12 mouse cellular contexts compared by ENCODE assay signal in genomic region chr4:133007513-133008380, GRCm38 (mm10). TPM values are rescaled to one million over a fixed set of nuclear protein-coding genes. Genes with fewer than 3 reads are reported as not detected.
DNase-seq lines count a peak whose midpoint lies in the region; ATAC-seq and TF ChIP-seq lines count a peak whose summit lies in the region.
"Had no signal": no experiment of that assay in that cellular context is flagged by ENCODE, and none has a peak within 500 bp of the region (broad histone marks: within the 10 kb centered on the region; RNA-seq: fewer than 3 reads in every experiment).

No protein-coding gene starts in this region.

- H3K27ac ChIP-seq in forebrain, embryonic 12.5 days: no peak overlapping the region
- no peak overlapping the region for H3K27ac ChIP-seq in forebrain, embryonic 16.5 days (ENCODE audit: low read length)
- no peak overlapping the region for H3K27ac ChIP-seq in stomach, embryonic 16.5 days (ENCODE audit: low read length)
- no peak overlapping the region for H3K27ac ChIP-seq in stomach, postnatal 0 days (replicated peaks)
- H3K27ac ChIP-seq in limb, embryonic 11.5 days (replicated peaks; ENCODE audit: low read depth, low read length): peak overlapping the region; percentile 30; the same call in 1 of the 2 replicates
- H3K27ac ChIP-seq: hindbrain, embryonic 15.5 days; neural tube, embryonic 13.5 days had no signal

- TF ChIP-seq EP300 in stomach, postnatal 0 days (optimal IDR thresholded peaks at IDR 0.05): no peak

- H3K4me1 ChIP-seq in forebrain, embryonic 12.5 days: peaks cover 27% of the 10 kb centered on the region
- peaks cover 18% of the 10 kb centered on the region for H3K4me1 ChIP-seq in forebrain, embryonic 16.5 days (replicated peaks; ENCODE audit: control insufficient read depth, insufficient read depth, low read length)
- peaks cover 8% of the 10 kb centered on the region for H3K4me1 ChIP-seq in stomach, embryonic 16.5 days (ENCODE audit: control insufficient read depth, insufficient read depth, low read length)
- 0 out of 2 replicates have a peak, but pooled peaks cover 6% of the 10 kb centered on the region for H3K4me1 ChIP-seq in stomach, postnatal 0 days (replicated peaks; ENCODE audit: control insufficient read depth, insufficient read depth)
- peaks cover 24% of the 10 kb centered on the region for H3K4me1 ChIP-seq in limb, embryonic 11.5 days (ENCODE audit: control insufficient read depth, insufficient read depth, low read length)

- no peak overlapping the region for H3K4me2 ChIP-seq in forebrain, embryonic 12.5 days
- no peak overlapping the region for H3K4me2 ChIP-seq in forebrain, embryonic 16.5 days (ENCODE audit: low read length)
- no peak overlapping the region for H3K4me2 ChIP-seq in stomach, embryonic 16.5 days (ENCODE audit: low read depth, low read length)
- H3K4me2 ChIP-seq in stomach, postnatal 0 days (replicated peaks; ENCODE audit: low read depth): no peak overlapping the region
- peak overlapping the region; percentile 23; the same call in 1 of the 2 replicates for H3K4me2 ChIP-seq in limb, embryonic 11.5 days (ENCODE audit: low read depth, severe bottlenecking)
- H3K4me2 ChIP-seq: hindbrain, embryonic 15.5 days; neural tube, embryonic 13.5 days had no signal

- H3K36me3 ChIP-seq in forebrain, embryonic 12.5 days (replicated peaks): no peaks in the 10 kb centered on the region
- no peaks in the 10 kb centered on the region for H3K36me3 ChIP-seq in forebrain, embryonic 16.5 days (ENCODE audit: control insufficient read depth, insufficient read depth)
- no peaks in the 10 kb centered on the region for H3K36me3 ChIP-seq in stomach, embryonic 16.5 days (ENCODE audit: control insufficient read depth, insufficient read depth, low read length)
- no peaks in the 10 kb centered on the region for H3K36me3 ChIP-seq in stomach, postnatal 0 days (ENCODE audit: control insufficient read depth, insufficient read depth, low read length)
- H3K36me3 ChIP-seq in limb, embryonic 11.5 days (ENCODE audit: control insufficient read depth, insufficient read depth, low read length): no peaks in the 10 kb centered on the region
- H3K36me3 ChIP-seq: hindbrain, embryonic 15.5 days; neural tube, embryonic 13.5 days had no signal

- peak overlapping the region; percentile 7; the same call in 1 of the 2 replicates for H3K9ac ChIP-seq in forebrain, embryonic 12.5 days
- H3K9ac ChIP-seq in forebrain, embryonic 16.5 days (replicated peaks; ENCODE audit: low read depth, low read length): no peak overlapping the region
- H3K9ac ChIP-seq in stomach, embryonic 16.5 days (ENCODE audit: low read length): 0 out of 2 replicates have a peak overlapping the region, but pooled peaks have one; percentile 31
- no peak overlapping the region for H3K9ac ChIP-seq in stomach, postnatal 0 days (ENCODE audit: low read length)
- H3K9ac ChIP-seq in limb, embryonic 11.5 days (ENCODE audit: low read length): 0 out of 2 replicates have a peak overlapping the region, but pooled peaks have one; percentile 28
- H3K9ac ChIP-seq: hindbrain, embryonic 15.5 days; neural tube, embryonic 13.5 days had no signal

- TF ChIP-seq CTCF in stomach, postnatal 0 days (IDR thresholded peaks at IDR 0.05; ENCODE audit: low read depth): no peak

- H3K27me3 ChIP-seq in forebrain, embryonic 12.5 days: peaks cover 20% of the 10 kb centered on the region
- H3K27me3 ChIP-seq in forebrain, embryonic 16.5 days (replicated peaks; ENCODE audit: control insufficient read depth, insufficient read depth, low read length): peaks cover 13% of the 10 kb centered on the region
- H3K27me3 ChIP-seq in stomach, embryonic 16.5 days (ENCODE audit: control insufficient read depth, insufficient read depth, low read length): 0 out of 2 replicates have a peak, but pooled peaks cover 3% of the 10 kb centered on the region
- H3K27me3 ChIP-seq in stomach, postnatal 0 days (ENCODE audit: control insufficient read depth, insufficient read depth, low read length): no peaks in the 10 kb centered on the region
- no peaks in the 10 kb centered on the region for H3K27me3 ChIP-seq in limb, embryonic 11.5 days (ENCODE audit: control insufficient read depth, insufficient read depth, low read length)

- no peak overlapping the region for H3K4me3 ChIP-seq in forebrain, embryonic 12.5 days (replicated peaks)
- H3K4me3 ChIP-seq in forebrain, embryonic 16.5 days (replicated peaks; ENCODE audit: low read length): no peak overlapping the region
- no peak overlapping the region for H3K4me3 ChIP-seq in stomach, embryonic 16.5 days (replicated peaks; ENCODE audit: low read length)
- no peak overlapping the region for H3K4me3 ChIP-seq in stomach, postnatal 0 days (ENCODE audit: low read depth, low read length)
- no peak overlapping the region for H3K4me3 ChIP-seq in limb, embryonic 11.5 days (ENCODE audit: low read depth, low read length)
- H3K4me3 ChIP-seq: hindbrain, embryonic 15.5 days; neural tube, embryonic 13.5 days had no signal

- no peak for ATAC-seq in forebrain, embryonic 12.5 days (ENCODE audit: low FRiP score)
- ATAC-seq in forebrain, embryonic 16.5 days: no peak
- ATAC-seq in stomach, embryonic 16.5 days (ENCODE audit: insufficient read depth, low FRiP score): no peak
- ATAC-seq in stomach, postnatal 0 days (ENCODE audit: low FRiP score, low TSS enrichment): no peak
- no peak for ATAC-seq in limb, embryonic 11.5 days (ENCODE audit: insufficient number of reproducible peaks, low FRiP score, low TSS enrichment, low read depth)

- H3K9me3 ChIP-seq in forebrain, embryonic 12.5 days: no peaks in the 10 kb centered on the region
- no peaks in the 10 kb centered on the region for H3K9me3 ChIP-seq in forebrain, embryonic 16.5 days (ENCODE audit: control insufficient read depth, low read length)
- H3K9me3 ChIP-seq in stomach, embryonic 16.5 days (replicated peaks; ENCODE audit: control insufficient read depth, low read length): no peaks in the 10 kb centered on the region
- H3K9me3 ChIP-seq in stomach, postnatal 0 days (ENCODE audit: control insufficient read depth, low read length): no peaks in the 10 kb centered on the region
- H3K9me3 ChIP-seq in limb, embryonic 11.5 days (ENCODE audit: control insufficient read depth, low read length): no peaks in the 10 kb centered on the region
- H3K9me3 ChIP-seq: hindbrain, embryonic 15.5 days; neural tube, embryonic 13.5 days had no signal

- DNase-seq in stomach, postnatal 0 days (ENCODE audit: low spot score): no peak
- DNase-seq in limb, embryonic 11.5 days (ENCODE audit: low spot score): peak; percentile 44
- no peak for DNase-seq in layer of hippocampus, adult 9-11 months
- no peak for DNase-seq in spleen, postnatal 36 days (ENCODE audit: low spot score in 2 of 2)
- no peak for DNase-seq in urinary bladder, adult 2 months (ENCODE audit: low spot score)
- DNase-seq: lung, adult 18-20 months; thymus, postnatal 25 days had no signal

- 44% methylated on average over 15 of the region's 15 CpGs for WGBS in forebrain, embryonic 12.5 days
- WGBS in forebrain, embryonic 16.5 days: 51% methylated on average over 15 of the region's 15 CpGs
- 31% methylated on average over 15 of the region's 15 CpGs for WGBS in stomach, embryonic 16.5 days
- WGBS in stomach, postnatal 0 days: 37% methylated on average over 15 of the region's 15 CpGs
- WGBS in limb, embryonic 11.5 days: 17% methylated on average over 15 of the region's 15 CpGs

RNA-seq across cellular contexts. Expression of gene Ahdc1, which starts 3.3 kb away (rescaled TPM):
- polyA plus RNA-seq in forebrain, embryonic 12.5 days (2016; fragmentation: Nextera tagmentation; extraction: Ambion mirVana): 7.2 and 8.1 TPM in 2 replicates
- polyA plus RNA-seq in forebrain, embryonic 16.5 days (2015; fragmentation: Nextera tagmentation; extraction: Ambion mirVana): 13.0 and 13.7 TPM in 2 replicates
- 4.9 and 7.1 TPM in 2 replicates for polyA plus RNA-seq in stomach, embryonic 16.5 days (2015; fragmentation: Nextera tagmentation; extraction: Ambion mirVana)
- polyA plus RNA-seq in stomach, postnatal 0 days (2015; fragmentation: Nextera tagmentation; extraction: Ambion mirVana): 2.8 and 3.2 TPM in 2 replicates
- 10.2 and 10.5 TPM in 2 replicates for polyA plus RNA-seq in limb, embryonic 11.5 days (2014; fragmentation: Nextera tagmentation; extraction: Ambion mirVana)
- 5.3 and 13.3 TPM in 2 replicates for polyA plus RNA-seq in urinary bladder, adult 2 months (2012; rRNA removed)

RNA-seq across cellular contexts. Expression of gene Fgr, which starts 33.9 kb away (rescaled TPM):
- polyA plus RNA-seq in forebrain, embryonic 12.5 days (2016; fragmentation: Nextera tagmentation; extraction: Ambion mirVana): 0.12 and 0.20 TPM in 2 replicates
- polyA plus RNA-seq in forebrain, embryonic 16.5 days (2015; fragmentation: Nextera tagmentation; extraction: Ambion mirVana): not detected in 2 replicates
- 1.2 and 1.8 TPM in 2 replicates for polyA plus RNA-seq in stomach, embryonic 16.5 days (2015; fragmentation: Nextera tagmentation; extraction: Ambion mirVana)
- 0.15 and 0.18 TPM in 2 replicates for polyA plus RNA-seq in stomach, postnatal 0 days (2015; fragmentation: Nextera tagmentation; extraction: Ambion mirVana)
- 0.17 and 0.35 TPM in 2 replicates for polyA plus RNA-seq in limb, embryonic 11.5 days (2014; fragmentation: Nextera tagmentation; extraction: Ambion mirVana)
- 1.3 and 1.8 TPM in 2 replicates for polyA plus RNA-seq in urinary bladder, adult 2 months (2012; rRNA removed)
- polyA plus RNA-seq: neural tube, embryonic 13.5 days had no signal

Comparison
In these comparisons a context has a peak if more than half of its experiments do, and no peak if none do; other contexts are left out.
1. H3K9ac ChIP-seq: peak in forebrain, embryonic 12.5 days (single experiment), stomach, embryonic 16.5 days (single experiment) and limb, embryonic 11.5 days (single experiment); none in forebrain, embryonic 16.5 days (single experiment) and stomach, postnatal 0 days (single experiment).